Mouse (Mus musculus) lung, postnatal 10 days (tissue): Measurements from ENCODE around the gene Picalm.
"Not testable (repeated sequence)": the region's sequence is repeated elsewhere in the genome, so short reads cannot be mapped to it uniquely, and the experiment has no call there.

Source experiments
- DNase-seq: peaks from one replicate; pipeline ENCODE4 v3.0.0; 2021

Gene Picalm

DNA sequence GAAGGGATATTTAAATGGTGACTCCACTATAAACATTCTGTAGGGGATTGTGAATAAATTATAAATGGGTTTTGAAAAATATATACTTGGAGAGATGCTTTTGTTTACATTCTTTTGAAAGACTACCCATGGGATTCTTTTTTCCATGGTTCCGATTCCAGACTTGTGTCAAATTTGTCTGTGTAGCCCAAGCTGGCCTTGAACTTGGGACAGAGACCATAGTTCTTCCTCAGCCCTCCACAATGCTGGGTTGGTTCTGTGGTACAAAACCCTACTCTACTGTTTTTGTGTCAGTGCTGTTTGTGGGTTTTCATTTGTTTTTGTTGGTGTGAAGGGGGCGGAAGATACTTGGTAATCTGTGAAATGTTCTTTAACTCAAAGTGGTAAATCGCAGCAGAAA lies 2.3 kb downstream of the Picalm start:
- DNase-seq: no peak

DNA sequence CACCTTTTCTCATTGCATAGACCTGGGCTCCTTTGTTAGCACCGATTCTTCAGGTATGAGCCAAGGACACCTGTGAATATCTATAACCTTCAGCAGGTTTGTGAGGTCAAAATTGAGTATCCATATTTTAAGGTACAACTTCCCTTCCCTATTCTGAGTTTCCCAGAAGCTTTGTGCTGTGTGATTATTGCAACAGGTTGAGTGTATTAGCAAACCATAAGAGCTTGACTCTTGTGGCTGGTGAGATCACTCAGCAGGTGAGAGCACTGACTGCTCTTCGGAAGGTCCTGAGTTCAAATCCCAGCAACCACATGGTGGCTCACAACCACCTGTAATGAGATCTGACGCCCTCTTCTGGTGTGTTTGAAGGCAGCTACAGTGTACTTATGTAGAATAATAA lies 6.7 kb downstream of the Picalm start:
- no peak for DNase-seq

DNA sequence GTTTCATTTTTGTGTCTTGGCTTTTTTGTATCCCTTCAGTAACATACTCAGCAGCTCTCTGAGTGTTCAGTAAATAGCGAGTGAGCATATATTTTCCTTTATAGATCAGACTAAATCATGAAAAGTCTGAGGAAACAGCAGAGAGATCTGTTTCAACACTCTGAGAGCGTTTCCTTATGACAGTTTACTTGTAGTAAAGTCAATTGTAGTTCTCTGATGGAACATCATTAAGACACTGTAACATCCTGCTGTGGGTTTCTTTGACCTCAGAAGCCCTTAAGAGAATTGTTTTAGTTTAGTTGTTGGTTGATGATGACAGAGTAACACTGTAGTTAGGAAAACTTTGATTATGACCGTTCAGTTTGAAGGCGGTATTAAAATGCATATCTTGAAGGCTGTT lies 8.3 kb downstream of the Picalm start:
- DNase-seq: no peak

DNA sequence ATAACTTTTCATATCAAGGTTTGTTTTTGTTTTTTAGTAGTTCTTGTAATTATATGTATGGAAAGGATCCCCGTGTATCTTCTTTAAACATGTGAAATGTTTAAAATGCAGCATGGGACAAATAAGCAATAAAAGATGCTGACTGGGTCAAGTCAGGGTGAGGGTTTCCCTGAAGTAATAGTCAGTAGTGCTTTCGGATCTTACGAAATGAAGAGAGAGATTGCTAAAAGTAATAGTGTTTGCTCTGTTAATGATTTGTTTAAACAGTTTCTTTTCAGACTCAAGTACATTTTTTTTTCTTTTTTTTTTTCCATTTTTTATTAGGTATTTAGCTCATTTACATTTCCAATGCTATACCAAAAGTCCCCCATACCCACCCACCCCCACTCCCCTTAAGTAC lies 10.3 kb downstream of the Picalm start:
- DNase-seq: no peak

DNA sequence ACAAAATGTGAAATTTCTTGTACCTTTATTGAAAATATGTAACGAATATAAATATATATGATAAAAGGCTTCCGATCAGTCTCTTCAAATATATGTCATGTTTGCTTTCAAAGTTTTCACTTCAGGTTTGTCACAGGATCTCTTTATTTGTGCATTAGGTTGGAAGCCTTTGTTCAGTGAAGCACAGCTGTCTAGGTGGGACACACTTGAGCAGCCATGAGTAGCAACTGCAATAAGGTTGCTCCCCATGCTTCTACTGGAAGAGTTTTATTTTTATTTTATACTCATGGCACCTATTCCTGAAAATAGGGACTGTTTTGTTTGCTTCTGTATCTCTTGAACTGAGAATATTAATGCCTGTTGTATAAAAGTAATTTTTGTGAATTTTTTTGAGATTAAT lies 14.3 kb downstream of the Picalm start:
- DNase-seq: no peak

DNA sequence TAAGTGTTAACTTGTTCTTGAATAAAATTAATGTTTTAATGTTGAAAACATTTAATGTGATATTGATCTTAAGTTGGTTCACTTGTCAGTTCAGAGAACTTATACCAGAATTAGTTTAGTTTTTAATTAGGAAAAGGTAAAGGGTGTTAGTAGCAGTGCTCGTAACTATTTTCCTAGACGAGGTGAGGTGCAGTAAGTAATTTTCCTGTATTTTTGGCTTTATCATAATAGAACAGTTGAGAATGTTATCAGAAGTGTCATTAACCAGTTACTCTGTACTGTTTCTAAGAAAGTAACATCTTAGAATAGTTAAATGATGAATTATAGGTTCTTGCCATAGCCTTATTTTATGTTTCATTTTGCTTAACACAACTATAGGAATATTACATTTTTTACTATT lies 15.0 kb downstream of the Picalm start:
- no peak for DNase-seq

DNA sequence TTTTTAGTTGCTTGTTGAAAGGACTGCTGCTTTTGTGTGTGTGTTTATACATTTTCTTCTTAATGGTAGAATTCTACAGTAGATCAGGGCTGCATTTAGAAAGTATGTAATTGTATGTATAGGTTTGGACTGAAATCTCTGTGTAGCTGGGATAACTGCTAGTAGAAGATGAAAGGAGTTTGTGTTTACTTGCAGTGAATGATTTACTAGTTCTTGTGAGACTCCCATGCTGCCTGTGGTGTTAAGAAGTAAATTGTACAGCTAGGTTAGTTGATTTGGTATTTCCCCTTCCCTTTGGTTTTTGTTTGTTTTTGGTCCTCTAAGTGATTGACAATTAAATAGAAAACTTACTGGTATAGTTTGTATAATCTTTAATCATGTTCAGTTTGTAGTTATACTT lies 15.4 kb downstream of the Picalm start:
- no peak for DNase-seq

DNA sequence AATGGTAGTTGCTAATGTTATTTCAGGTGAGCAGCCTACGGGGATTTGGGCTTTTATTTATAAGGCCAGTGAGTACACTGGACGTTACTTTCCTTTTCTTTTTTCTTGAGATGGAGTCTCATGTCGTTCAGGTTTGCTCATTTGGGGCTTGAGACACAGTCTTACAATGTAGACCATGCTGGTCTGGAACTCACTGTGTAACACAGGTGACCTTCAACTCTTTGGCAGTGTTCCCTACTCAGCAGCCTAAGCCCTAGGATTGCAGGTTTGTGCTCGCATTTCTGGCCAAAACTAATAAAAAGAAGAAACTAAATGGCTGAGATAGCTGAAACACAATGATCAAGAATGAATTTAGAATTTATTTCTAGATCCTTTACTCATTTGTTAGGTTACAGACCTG lies 15.9 kb downstream of the Picalm start:
- DNase-seq: no peak

DNA sequence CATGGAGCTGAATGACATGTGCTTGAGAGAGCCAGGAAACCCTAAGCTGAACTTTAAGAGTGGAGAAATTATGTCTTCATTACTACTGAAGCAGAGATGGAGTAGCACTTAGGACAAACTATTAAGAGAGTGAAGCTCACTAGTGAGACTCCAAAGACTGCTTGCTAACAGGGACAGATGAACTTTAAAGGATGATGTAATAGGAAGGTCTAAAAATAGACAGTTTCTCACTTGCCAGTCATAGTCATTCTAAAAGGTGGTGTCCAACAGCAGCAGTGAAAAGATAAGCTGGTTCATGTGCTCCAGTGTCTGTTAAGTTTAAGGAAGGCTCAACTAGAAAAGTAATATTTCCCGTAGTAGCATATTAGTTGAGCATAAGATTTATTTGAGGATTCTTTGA lies 16.3 kb downstream of the Picalm start:
- no peak for DNase-seq

DNA sequence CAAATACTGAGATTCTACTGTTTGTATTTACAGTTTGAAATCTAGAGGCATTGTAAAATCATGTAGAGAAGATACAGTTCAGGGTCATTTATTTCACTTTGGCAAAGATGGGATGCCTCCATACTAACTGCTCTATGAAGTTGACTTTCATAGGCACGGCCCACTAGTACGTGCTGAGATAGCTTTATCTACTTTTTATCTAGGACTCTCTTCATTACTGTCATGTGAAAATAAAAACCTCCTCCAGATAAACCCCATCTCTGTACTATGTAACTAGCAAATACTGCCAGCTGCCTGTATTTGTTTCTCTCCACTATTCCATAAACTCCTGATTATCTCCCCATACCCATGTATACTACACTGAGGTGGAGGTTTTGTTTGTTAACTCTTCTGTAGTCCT lies 18.0 kb downstream of the Picalm start:
- no peak for DNase-seq

DNA sequence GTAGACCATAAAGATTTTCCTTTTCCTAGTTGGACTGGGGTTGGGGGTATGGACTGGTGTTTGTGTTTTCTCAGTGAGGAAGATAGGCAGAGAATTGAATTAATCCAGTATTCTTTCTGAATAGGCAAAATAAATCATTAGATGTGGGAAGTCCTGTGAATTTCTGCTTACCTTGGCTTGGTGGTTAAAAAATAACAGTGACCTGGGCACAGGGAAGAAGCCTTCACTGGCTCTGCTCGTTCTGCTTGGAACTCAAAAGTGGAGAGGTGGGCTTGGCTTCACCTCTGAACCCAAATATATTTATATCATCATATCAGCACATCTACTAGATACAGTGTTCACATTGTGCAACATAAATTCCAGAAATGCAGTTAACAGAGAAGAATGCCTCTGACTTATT lies 18.5 kb downstream of the Picalm start:
- no peak for DNase-seq

DNA sequence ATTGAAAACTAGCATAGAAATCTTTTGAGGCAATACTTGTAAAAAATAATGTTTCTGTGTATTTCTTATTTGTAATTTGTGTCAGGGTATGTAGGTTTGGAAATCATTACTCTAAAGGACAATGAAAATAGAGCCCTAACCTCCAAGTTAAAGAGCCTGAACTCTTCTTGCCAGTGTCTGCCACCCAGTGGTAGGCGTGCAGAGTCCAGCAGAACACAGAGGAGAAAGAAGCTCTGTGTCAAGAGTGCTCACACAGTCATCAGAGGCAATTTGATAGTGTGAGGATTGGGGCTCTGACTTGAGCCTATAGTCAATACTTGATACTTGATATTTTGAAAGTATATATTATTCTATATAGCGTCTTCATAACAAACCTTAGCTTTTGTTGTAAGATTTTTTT lies 20.3 kb downstream of the Picalm start:
- peak; percentile 76 for DNase-seq

DNA sequence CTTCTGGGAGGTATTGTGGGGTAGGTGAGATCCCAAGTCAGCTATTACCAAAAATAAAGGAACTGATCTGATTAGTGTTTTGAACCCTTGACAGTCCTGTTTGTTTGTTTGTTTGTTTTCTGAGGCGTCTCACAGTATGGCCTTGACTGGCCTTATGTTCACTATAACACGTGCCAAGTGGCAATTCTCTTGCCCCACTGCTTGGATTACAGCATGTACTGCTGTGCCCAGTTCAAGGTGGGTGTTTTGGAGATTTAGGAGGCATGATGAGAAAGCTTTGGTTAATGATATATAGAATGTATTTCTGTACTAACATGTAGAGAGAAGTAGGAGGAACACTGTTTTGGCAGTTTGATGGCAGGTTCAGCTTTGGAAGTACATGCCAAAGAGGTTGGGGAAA lies 28.0 kb downstream of the Picalm start:
- DNase-seq: no peak

DNA sequence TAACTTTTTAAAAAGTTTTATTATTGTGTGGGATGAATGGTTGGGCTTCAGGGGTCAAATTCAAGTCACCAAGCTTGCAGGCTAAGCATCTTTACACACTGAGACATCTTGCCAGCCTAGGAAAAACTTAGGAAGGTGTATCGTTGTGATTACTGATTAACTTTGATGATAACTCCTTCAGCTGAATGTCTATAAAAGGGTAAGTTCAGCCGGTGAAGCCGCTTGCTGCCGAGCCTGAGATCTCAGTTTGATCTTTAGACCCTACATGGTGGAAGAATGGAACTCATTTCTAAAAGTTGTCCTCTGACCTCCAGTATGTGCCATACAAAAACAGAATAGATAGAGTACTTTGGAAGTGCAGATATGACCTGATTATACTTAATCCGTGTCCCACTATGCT lies 30.6 kb downstream of the Picalm start:
- DNase-seq: no peak

DNA sequence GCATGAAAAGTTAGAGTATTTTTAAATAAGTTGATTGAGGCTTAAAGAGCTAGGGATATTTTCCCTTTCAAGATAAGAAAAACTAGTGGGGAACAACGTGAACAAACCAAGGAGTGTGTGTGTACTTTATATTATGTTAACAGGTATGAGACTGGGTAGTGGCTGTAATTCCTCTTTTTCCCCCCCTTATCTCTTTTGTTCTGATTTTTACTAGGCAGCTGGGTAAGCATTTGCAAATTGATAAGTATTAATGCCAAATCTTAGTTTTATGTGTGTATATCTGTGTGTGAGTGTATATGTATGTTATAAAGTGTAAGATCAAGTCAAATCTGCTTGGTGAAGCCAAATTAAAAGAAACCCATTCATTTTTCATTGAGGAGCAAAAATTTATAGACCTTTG lies 34.3 kb downstream of the Picalm start:
- no peak for DNase-seq

DNA sequence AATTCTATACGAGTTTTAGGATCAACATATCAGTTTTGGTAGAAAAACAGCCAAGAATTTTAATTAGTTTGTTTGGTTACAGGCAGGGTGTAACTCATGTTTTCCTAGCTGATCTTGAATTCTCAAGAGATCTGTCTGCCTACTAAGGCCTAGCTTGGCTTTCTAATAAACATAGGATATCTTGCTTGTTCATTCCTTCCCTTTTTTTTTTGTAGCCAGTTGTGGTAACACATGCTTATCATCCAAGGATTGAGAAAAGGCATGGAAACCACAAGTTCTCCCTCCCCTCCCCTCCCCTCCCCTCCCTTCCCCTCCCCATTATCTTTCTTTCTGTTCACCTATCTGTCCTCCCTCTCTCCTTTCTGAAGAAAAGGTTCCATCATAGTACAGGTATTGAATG lies 36.0 kb downstream of the Picalm start:
- no peak for DNase-seq

DNA sequence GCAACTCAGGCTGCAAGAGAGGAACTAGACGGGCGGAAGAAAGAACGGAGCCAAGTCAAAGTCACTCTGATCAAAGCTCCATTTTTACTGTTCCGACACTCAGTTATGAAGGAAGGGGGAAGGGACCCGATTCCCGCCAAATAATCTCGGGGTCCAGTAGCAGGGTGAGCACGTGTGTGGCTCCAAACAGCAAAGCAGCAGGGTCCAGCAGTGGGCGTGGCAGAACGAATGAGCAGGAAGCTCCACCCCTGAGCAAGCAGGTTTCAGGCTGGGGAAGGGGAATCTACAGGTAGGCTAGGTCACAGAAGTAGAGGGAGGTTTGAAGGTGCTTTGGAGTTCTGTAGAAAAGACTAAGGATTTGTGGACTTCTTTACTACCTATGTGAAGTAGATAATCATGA lies 37.8 kb downstream of the Picalm start:
- DNase-seq: not testable (repeated sequence)

DNA sequence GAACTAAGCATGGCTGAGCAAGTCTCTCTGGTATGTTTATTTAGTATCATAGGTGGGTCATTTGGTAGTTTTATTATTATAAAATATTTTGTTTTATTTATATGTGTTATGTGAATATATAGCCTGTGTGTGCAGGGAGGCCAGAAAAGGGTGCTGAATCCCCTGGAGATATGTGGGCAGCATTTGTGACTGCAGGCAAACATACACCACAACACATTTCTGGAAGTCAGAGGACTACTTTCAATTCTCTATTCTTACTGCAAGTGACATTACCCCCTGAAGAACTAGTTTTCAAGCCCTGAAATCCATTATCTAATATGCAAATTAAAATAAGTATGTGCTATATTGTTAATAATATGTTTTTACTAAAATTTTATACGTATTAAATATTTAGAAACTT lies 43.8 kb downstream of the Picalm start:
- no peak for DNase-seq

DNA sequence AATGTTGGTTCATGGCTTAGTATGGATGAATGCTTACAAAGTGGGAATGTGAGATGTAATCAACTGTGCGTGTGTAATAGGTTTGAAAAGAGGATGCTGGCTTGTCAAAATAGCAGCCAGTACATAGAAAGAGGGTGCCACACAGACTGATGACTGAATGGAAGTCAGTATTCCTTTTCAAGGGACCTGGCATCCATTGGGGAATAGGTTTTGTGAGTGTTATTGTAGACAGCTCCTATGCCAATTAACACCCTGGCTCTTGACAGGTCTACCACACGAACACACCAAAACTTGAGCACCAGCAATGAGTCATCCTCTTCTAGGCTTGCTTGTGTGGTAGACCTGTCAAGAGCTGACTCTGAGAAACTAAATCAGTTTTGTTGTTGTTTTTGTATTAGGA lies 45.6 kb downstream of the Picalm start:
- no peak for DNase-seq

DNA sequence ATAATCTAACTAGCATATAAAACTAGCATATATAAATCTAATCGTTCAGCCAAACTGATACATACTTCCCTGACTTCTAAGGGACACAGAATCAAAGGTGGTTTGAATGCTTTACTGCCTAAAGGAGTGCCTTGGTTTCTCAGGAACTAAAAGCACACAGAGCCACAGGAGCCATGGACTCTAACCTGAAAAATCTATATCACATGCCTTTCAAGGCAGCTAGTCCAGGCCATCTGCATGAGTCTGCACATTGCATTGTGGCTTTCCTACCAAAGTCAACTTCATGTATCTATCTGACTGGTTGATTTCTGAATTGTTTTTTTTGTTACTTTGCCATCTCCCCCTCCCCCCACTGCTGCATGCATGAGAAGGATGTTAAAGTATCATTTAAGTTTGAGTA lies 50.6 kb downstream of the Picalm start:
- DNase-seq: no peak

DNA sequence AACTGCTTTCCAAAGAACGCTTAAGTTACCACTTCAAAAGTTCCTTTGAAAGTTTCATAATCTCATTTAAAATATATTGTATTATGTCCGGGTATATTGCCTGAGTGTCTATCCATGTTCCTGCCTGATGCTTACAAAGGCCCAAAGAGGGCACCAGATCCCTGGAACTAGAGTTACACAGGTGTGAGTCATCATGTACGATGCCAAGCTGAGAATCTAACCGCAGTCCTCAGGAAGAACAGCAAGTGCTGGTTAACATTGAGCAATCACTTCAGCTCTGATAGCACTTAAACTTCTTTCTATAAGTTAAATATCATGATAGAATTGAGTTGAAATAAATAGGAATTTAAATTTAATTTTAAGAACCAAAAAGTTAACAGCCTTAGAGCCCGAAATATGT lies 70.2 kb downstream of the Picalm start:
- no peak for DNase-seq

DNA sequence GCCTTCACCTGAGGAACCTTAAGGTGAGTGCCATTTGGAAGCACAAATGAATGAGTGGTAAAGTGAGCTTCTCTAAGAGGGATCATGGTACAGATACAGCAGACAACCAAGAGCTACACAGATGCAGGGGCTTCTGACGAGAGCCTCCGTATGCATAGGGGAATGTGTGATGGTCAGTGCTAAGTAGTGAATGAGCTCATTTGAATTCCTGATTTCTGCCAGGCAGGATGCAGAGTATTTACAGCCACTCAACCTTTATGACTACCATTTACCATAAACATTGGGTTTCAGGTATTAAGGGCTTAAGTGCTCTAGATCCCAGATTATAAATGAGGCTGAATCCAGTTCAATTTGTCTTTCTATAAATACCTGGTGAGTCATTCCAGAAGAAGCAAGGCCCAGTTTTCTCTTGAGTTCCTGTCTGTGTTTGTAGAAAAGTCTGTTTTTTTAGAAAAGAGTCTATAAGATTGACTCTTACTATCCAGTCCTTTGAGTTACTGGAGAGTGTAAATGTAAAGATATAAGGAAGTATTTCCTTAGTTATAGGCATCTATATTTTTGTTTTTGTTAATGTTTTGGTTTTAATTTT lies 72.0 kb downstream of the Picalm start:
- no peak for DNase-seq

DNA sequence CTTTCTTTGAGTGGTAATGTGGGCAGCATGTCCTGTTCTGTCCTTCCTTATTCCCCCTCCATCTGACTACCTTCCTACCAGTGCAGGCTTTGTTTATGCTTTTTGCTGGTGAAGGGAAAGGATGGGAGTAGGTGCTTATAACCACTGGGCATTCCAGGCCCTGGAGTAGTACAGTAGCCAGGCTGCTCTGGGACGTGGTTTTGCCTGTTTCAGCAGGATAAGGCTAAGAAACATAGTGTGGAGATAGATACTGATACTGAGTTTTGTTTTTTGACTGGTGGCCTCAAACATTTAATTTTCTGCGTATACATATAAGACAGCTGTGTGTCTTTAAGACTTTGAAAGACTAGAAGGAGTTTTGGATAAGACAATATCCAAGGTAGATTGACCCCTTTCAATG lies 73.9 kb downstream of the Picalm start:
- DNase-seq: no peak

DNA sequence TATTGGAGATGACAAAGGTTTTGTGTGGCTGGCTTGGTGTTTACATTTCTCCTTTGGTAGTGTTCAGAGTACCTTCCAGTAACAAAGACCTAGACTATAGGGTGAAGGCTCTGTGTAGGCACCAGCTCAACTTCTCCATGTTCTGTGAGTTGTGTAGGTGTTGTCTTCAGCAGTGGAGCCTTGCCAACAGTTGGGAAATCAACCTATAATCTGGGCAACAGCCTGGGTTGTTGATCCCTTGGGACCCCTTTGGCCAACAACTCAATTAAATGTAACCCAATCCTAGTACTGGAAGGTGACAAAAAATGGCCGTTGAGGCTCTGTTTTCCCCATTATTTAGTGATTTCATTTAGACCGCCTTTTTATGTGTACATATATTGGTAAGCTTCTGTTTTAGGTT lies 80.1 kb downstream of the Picalm start:
- no peak for DNase-seq

DNA sequence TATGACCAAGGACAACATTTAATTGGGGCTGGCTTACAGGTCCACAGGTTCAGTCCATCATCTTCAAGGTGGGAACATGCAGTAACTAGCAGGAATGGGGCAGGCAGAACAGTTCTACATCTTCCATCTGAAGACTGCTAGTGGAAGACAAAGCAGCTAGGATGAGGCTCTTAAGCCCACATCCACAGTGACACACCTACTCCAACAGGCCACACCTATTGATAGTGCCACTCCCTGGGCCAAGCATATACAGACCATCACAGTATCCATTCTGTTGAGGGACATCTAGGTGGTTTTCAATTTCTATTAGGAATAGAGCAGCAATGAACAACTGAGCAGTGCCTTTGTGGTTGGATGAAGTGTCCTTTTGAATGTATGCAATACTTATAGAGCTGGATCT lies 80.9 kb downstream of the Picalm start:
- no peak for DNase-seq

DNA sequence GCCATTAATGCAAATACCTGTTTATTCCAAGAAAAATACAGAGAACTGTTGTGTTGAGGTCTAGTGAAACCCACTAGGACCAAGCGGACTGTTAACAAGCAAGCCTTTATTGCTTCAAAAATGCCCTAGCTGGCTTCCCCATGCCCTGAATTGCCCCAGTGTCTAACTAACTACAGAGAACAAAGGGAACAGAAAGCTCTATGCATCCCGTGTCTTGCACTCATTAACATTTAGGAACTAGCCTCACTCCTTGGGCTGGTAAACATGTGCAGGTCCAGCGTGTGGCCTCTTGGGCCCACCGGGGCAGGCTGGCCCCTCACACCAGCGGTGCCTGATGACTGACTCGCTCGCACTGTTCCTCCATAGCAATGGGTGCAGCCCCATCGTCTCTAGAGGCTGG lies 86.5 kb downstream of the Picalm start:
- no peak for DNase-seq
